Mouse (Mus musculus) stomach, embryonic 15.5 days (tissue): Measurements from ENCODE around the gene Dcun1d4. TPM values are rescaled to one million over a fixed set of nuclear protein-coding genes. Genes with fewer than 3 reads are reported as not detected.
"Not testable (repeated sequence)": the region's sequence is repeated elsewhere in the genome, so short reads cannot be mapped to it uniquely, and the experiment has no call there.

ENCODE experiments used
- ATAC-seq: fragments of 200-750 bp; cut with Nextera tagmentation; 2 replicates; pipeline ENCODE4 v1.8.0; 2017; ENCODE audit warnings: low read depth, moderate number of reproducible peaks, moderate TSS enrichment; ENCODE audit not compliant: insufficient read depth, low FRiP score
- H3K27ac ChIP-seq: fragments of 300-500 bp; sonication (generic); 2 replicates; pipeline ENCODE4 v1.5.1; 2015; ENCODE audit warnings: mild to moderate bottlenecking, inconsistent platforms
- H3K27me3 ChIP-seq: fragments of 300-500 bp; sonication (generic); replicated peaks from 2 replicates; pipeline ENCODE4 v1.6.1; 2015; ENCODE audit warnings: inconsistent platforms
- H3K36me3 ChIP-seq: fragments of 300-500 bp; sonication (generic); 2 replicates; pipeline ENCODE4 v1.6.1; 2015; ENCODE audit warnings: inconsistent platforms
- H3K4me1 ChIP-seq: fragments of 300-500 bp; sonication (generic); 2 replicates; pipeline ENCODE4 v1.6.1; 2015; ENCODE audit warnings: inconsistent platforms
- H3K4me2 ChIP-seq: fragments of 300-500 bp; sonication (generic); 2 replicates; pipeline ENCODE4 v1.6.1; 2015; ENCODE audit warnings: mild to moderate bottlenecking, inconsistent platforms
- H3K4me3 ChIP-seq: fragments of 300-500 bp; sonication (generic); replicated peaks from 2 replicates; pipeline ENCODE4 v1.5.1; 2015; ENCODE audit warnings: inconsistent platforms
- H3K9ac ChIP-seq: fragments of 300-500 bp; sonication (generic); 2 replicates; pipeline ENCODE4 v1.6.1; 2015; ENCODE audit warnings: inconsistent platforms
- H3K9me3 ChIP-seq: fragments of 300-500 bp; sonication (generic); 2 replicates; pipeline ENCODE4 v1.6.1; 2016; ENCODE audit warnings: inconsistent platforms
- WGBS: fragments of 180-500 bp; shearing (Covaris S2); methylation state at CpG from one replicate; pipeline ENCODE4 v1.1.7; 2015; 5-methylcytosine and 5-hydroxymethylcytosine counted together
- polyA plus RNA-seq: library from polyadenylated mRNA; unstranded; fragments of >200 nt; fragmentation: Nextera tagmentation; extraction: Ambion mirVana; gene quantifications from 2 replicates; pipeline ENCODE4 v1.2.1, GENCODE M21; 2015

The Dcun1d4 gene
- polyA plus RNA-seq, 1 experiment from 2014 or later, result 19.1 TPM

DNA sequence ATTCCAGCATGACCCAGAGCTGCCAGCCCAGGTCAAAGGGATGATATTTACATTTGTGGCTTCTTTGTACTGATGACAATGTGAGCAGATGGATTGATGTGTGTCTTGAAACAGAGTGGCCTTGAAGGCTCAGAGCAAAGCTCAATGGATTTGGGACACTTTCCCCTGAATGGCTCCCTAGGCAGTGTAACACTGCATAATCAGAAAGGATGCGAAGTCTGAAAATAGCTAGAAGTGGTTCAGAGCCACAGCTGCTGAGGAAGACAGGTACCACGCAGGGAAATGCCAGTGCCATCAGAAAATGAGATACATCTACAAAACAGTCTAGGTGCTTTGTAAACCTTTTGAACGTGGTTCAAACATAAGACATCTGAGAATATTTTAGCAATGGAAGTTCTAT, 97.3 kb downstream of the Dcun1d4 start:
- Histone ChIP-seq H3K9ac (no peak overlapping the region), H3K27ac (no peak overlapping the region), H3K36me3 (no peaks in the 10 kb centered on the region), H3K4me1 (no peaks in the 10 kb centered on the region), H3K9me3 (no peaks in the 10 kb centered on the region), H3K4me3 (no peak overlapping the region), H3K27me3 (no peaks in the 10 kb centered on the region), H3K4me2 (no peak overlapping the region)
- ATAC-seq, result no peak
- 82% methylated on average over 3 of the region's 3 CpGs for WGBS

DNA sequence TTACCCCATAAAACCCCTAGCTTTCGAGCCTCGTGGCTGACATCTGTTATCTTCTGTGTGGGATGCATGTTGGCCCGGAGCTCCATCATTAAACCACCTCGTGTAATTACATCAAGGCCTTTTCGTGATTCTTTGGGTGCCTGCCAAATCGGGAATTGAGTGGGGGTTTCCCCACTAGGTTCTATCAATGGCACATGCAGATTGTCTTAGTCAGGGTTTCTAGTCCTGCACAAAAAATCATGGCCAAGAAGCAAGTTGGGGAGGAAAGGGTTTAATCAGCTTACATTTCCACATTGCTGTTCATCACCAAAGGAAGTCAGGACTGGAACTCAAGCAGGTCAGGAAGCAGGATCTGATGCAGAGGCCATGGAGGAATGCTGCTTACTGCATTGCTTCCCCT, 103.2 kb downstream of the Dcun1d4 start:
- H3K4me1 ChIP-seq, H3K9me3 ChIP-seq, H3K36me3 ChIP-seq, H3K9ac ChIP-seq, H3K27me3 ChIP-seq, H3K27ac ChIP-seq, H3K4me3 ChIP-seq, ATAC-seq, H3K4me2 ChIP-seq: not testable (repeated sequence)
- 83% methylated on average over 6 of the region's 6 CpGs for WGBS

DNA sequence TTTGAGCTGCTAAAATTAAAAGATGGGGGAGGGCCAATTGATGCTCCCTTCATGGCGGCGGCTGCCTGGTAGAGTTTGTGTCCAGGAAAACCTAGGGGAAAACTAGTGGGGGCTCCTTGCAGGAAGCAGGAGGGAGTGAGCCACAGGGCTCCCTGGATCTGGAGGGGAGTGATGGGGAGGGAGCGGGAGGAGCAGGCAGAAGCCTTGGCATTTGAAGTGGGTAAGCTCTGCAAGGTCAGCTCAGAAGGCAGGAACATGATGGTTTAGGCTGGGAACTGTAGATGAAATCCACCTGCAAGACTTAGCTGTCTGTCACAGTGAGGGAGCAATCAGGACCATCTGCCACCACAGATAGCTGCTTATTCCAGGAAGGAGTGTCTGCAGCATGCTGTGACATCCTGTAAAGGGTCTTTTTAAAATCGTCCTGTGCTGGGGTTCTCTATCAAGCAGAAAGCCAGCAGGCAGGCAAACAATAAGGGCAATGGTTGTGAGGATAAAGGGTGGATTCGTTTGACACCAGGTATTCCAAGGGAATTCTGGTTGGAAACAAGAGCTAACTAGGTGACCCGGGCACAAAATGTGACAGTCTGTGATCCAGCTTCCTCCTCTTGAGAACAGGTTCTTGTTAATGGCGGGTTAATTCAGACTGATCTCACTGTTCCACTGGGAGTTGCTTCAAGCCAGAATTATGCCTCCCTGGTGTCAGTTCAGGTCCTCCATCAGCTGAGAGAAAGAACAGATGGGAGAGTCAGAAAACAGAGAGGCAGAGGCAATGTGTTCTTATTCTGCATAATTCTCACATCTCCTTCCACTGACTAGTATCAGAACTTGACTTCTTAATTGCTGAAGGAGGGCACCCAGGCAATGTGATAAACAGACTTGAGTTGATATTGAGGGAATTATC, 104.7 kb downstream of the Dcun1d4 start:
- ATAC-seq, result no peak
- Histone ChIP-seq H3K27me3 (no peaks in the 10 kb centered on the region), H3K4me3 (no peak overlapping the region), H3K4me1 (no peaks in the 10 kb centered on the region), H3K4me2 (no peak overlapping the region), H3K9ac (no peak overlapping the region), H3K36me3 (no peaks in the 10 kb centered on the region), H3K9me3 (no peaks in the 10 kb centered on the region), H3K27ac (no peak overlapping the region)
- 38% methylated on average over 7 of the region's 7 CpGs for WGBS

DNA sequence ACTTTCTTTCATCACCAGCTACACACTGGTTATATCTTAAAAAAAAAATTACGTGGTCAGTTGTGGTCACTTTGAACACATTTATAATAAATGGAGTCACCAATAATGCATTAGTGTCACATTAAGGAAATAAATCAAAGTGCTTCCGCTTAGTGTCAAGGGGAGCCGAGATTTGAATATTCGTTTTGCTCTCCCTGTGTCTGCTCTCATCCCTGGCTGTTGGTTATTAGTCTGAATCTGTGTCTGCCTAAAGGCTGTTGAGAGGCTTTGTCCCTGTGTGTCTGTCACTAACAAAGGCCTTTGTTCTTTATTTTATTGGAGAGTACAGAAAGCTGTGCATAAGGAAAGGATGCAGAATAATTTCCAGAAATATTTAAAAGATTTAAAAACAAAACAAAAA, 105.8 kb downstream of the Dcun1d4 start:
- WGBS, result 57% methylated on average over 4 of the region's 4 CpGs
- Histone ChIP-seq H3K4me3 (no peak overlapping the region), H3K27me3 (no peaks in the 10 kb centered on the region), H3K4me1 (no peaks in the 10 kb centered on the region), H3K4me2 (no peak overlapping the region), H3K9me3 (no peaks in the 10 kb centered on the region), H3K36me3 (no peaks in the 10 kb centered on the region), H3K27ac (no peak overlapping the region), H3K9ac (no peak overlapping the region)
- ATAC-seq, result no peak

- no peak for ATAC-seq
- 60% methylated on average over 3 of the region's 3 CpGs for WGBS
- H3K9ac ChIP-seq, result no peak overlapping the region
- H3K9me3 ChIP-seq, result no peaks in the 10 kb centered on the region
- no peaks in the 10 kb centered on the region for H3K36me3 ChIP-seq
- H3K27me3 ChIP-seq, result no peaks in the 10 kb centered on the region
- H3K27ac ChIP-seq, result no peak overlapping the region
- H3K4me3 ChIP-seq, result no peak overlapping the region
- H3K4me1 ChIP-seq, result no peaks in the 10 kb centered on the region
- H3K4me2 ChIP-seq, result no peak overlapping the region
Observed at GRCm38 (mm10) chr5:73587119-73587518, 106.3 kb downstream of the Dcun1d4 start.

GRCm38 (mm10) chr5:73598943-73599695, 118.3 kb downstream of the Dcun1d4 start:
- Histone ChIP-seq H3K9me3 (no peaks in the 10 kb centered on the region), H3K4me1 (no peaks in the 10 kb centered on the region), H3K36me3 (no peaks in the 10 kb centered on the region), H3K27ac (no peak overlapping the region), H3K9ac (no peak overlapping the region), H3K27me3 (no peaks in the 10 kb centered on the region), H3K4me2 (no peak overlapping the region), H3K4me3 (no peak overlapping the region)
- 64% methylated on average over 5 of the region's 5 CpGs for WGBS
- ATAC-seq, result no peak

- WGBS, result 71% methylated on average over 2 of the region's 2 CpGs
- H3K4me3 ChIP-seq, result no peak overlapping the region
- H3K4me2 ChIP-seq, result no peak overlapping the region
- H3K27me3 ChIP-seq, result no peaks in the 10 kb centered on the region
- no peaks in the 10 kb centered on the region for H3K4me1 ChIP-seq
- no peaks in the 10 kb centered on the region for H3K9me3 ChIP-seq
- no peaks in the 10 kb centered on the region for H3K36me3 ChIP-seq
- no peak overlapping the region for H3K9ac ChIP-seq
- no peak overlapping the region for H3K27ac ChIP-seq
- no peak for ATAC-seq
Observed at GRCm38 (mm10) chr5:73599991-73600390, 119.2 kb downstream of the Dcun1d4 start.

DNA sequence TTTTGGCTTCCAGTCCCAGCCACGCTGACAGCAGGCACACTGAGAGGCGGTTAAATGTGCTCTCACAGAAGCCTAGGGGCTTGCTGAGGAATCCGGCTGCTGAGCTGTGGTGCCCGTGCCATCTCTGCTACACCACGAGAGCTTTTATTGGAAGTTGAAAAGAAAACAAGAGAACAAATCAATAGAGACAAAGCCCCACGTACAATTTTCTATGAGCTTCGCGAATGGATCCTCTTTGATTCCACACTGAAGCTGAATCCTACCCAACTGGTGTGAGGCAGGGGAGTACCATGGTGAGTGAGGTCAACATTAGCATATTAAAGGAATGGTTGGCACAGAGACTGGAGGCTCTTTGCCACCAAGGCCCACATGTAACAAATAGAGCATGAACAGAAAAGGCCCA, 120.6 kb downstream of the Dcun1d4 start:
- Histone ChIP-seq H3K9ac (no peak overlapping the region), H3K9me3 (no peaks in the 10 kb centered on the region), H3K36me3 (no peaks in the 10 kb centered on the region), H3K4me2 (no peak overlapping the region), H3K4me3 (no peak overlapping the region), H3K27me3 (no peaks in the 10 kb centered on the region), H3K4me1 (no peaks in the 10 kb centered on the region), H3K27ac (no peak overlapping the region)
- ATAC-seq, result no peak
- WGBS, result 79% methylated on average over 8 of the region's 8 CpGs

DNA sequence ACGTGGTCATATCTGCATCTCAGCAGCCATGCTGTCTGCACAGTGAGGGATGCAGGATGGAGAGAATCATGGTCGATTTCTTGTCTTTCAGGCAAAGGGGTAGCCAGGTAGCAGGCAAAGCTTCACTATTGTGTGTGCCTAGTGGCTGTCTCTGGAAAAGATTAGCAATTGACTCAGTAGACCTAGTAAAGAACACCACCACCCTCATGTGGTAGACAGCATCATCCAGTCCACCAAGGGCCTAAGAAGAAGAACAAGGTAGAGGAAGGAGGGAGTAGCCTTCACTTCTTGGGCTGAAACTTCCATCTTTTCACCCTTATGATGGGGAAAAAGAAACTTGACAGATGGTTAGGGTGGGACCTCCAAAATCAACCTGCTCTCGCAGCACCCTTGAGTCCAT, 122.1 kb downstream of the Dcun1d4 start:
- Histone ChIP-seq H3K9me3 (no peaks in the 10 kb centered on the region), H3K36me3 (no peaks in the 10 kb centered on the region), H3K4me3 (no peak overlapping the region), H3K4me2 (no peak overlapping the region), H3K9ac (no peak overlapping the region), H3K27me3 (no peaks in the 10 kb centered on the region), H3K27ac (no peak overlapping the region), H3K4me1 (no peaks in the 10 kb centered on the region)
- no peak for ATAC-seq
- WGBS, result 72% methylated on average over 3 of the region's 3 CpGs

GRCm38 (mm10) chr5:73604542-73604941, 123.7 kb downstream of the Dcun1d4 start:
- H3K27me3 ChIP-seq, result no peaks in the 10 kb centered on the region
- no peak overlapping the region for H3K4me3 ChIP-seq
- no peaks in the 10 kb centered on the region for H3K36me3 ChIP-seq
- no peak for ATAC-seq
- WGBS, result 91% methylated on average over 6 of the region's 6 CpGs
- no peak overlapping the region for H3K4me2 ChIP-seq
- H3K27ac ChIP-seq, result no peak overlapping the region
- no peaks in the 10 kb centered on the region for H3K4me1 ChIP-seq
- no peaks in the 10 kb centered on the region for H3K9me3 ChIP-seq
- no peak overlapping the region for H3K9ac ChIP-seq

GRCm38 (mm10) chr5:73604964-73605363, 124.2 kb downstream of the Dcun1d4 start:
- no peaks in the 10 kb centered on the region for H3K9me3 ChIP-seq
- H3K4me2 ChIP-seq, result no peak overlapping the region
- H3K27ac ChIP-seq, result no peak overlapping the region
- no peaks in the 10 kb centered on the region for H3K27me3 ChIP-seq
- no peak overlapping the region for H3K4me3 ChIP-seq
- ATAC-seq, result no peak
- WGBS, result 79% methylated on average over 6 of the region's 6 CpGs
- no peaks in the 10 kb centered on the region for H3K36me3 ChIP-seq
- no peak overlapping the region for H3K9ac ChIP-seq
- H3K4me1 ChIP-seq, result no peaks in the 10 kb centered on the region
